Mouse (Mus musculus) midbrain, embryonic 12.5 days (tissue): ENCODE data around the gene Bivm. TPM values are rescaled to one million over a fixed set of nuclear protein-coding genes. Genes with fewer than 3 reads are reported as not detected.

ENCODE experiments used
- ATAC-seq: fragments of 200-750 bp; cut with Nextera tagmentation; 2 replicates; pipeline ENCODE4 v1.8.0; 2017; ENCODE audit warnings: low read depth, moderate TSS enrichment, moderate library complexity; ENCODE audit not compliant: low FRiP score
- H3K27ac ChIP-seq: fragments of 300-500 bp; sonication (generic); replicated peaks from 2 replicates; pipeline ENCODE4 v1.5.1; 2016; ENCODE audit warnings: mild to moderate bottlenecking
- H3K27me3 ChIP-seq: fragments of 300-500 bp; sonication (generic); 2 replicates; pipeline ENCODE4 v1.6.1; 2016; ENCODE audit warnings: mild to moderate bottlenecking
- H3K36me3 ChIP-seq: fragments of 300-500 bp; sonication (generic); 2 replicates; pipeline ENCODE4 v1.6.1; 2016
- H3K4me1 ChIP-seq: fragments of 300-500 bp; sonication (generic); 2 replicates; pipeline ENCODE4 v1.6.1; 2016
- H3K4me2 ChIP-seq: fragments of 300-500 bp; sonication (generic); replicated peaks from 2 replicates; pipeline ENCODE4 v1.6.1; 2016; ENCODE audit warnings: mild to moderate bottlenecking, moderate library complexity
- H3K4me3 ChIP-seq: fragments of 300-500 bp; sonication (generic); 2 replicates; pipeline ENCODE4 v1.5.1; 2016; ENCODE audit warnings: mild to moderate bottlenecking
- H3K9ac ChIP-seq: fragments of 300-500 bp; sonication (generic); replicated peaks from 2 replicates; pipeline ENCODE4 v1.6.1; 2016; ENCODE audit warnings: mild to moderate bottlenecking, moderate library complexity
- H3K9me3 ChIP-seq: fragments of 300-500 bp; sonication (generic); 2 replicates; pipeline ENCODE4 v1.6.1; 2016; ENCODE audit warnings: mild to moderate bottlenecking
- WGBS: fragments of 180-500 bp; shearing (Covaris S2); methylation state at CpG from one replicate; pipeline ENCODE4 v1.1.7; 2016; 5-methylcytosine and 5-hydroxymethylcytosine counted together
- polyA plus RNA-seq: library from polyadenylated mRNA; unstranded; fragments of >200 nt; fragmentation: Nextera tagmentation; extraction: Ambion mirVana; gene quantifications from 2 replicates; pipeline ENCODE4 v1.2.1, GENCODE M21; 2016

Bivm gene
- polyA plus RNA-seq, result 28.6 and 30.4 TPM in 2 replicates

- no peaks in the 10 kb centered on the region for H3K9me3 ChIP-seq
- no peaks in the 10 kb centered on the region for H3K27me3 ChIP-seq
- ATAC-seq, result peak; percentile 95
- H3K9ac ChIP-seq, result peak within 1 kb of the TSS; percentile 83
- peak within 1 kb of the TSS; percentile 61 for H3K4me3 ChIP-seq
- H3K4me2 ChIP-seq, result peak within 1 kb of the TSS; percentile 80
- H3K27ac ChIP-seq, result peak within 1 kb of the TSS; percentile 97
- peaks cover 9% of the 10 kb centered on the region for H3K36me3 ChIP-seq
- WGBS, result under 1% methylated on average over 39 of the region's 39 CpGs
- H3K4me1 ChIP-seq, result peaks cover 14% of the 10 kb centered on the region
Observed at GRCm38 (mm10) chr1:44118239-44119054, at the start of gene Bivm, which contains the start of gene Kdelc1. Bivm (plus strand) TSS chr1:44118957. Kdelc1 (minus strand) TSS chr1:44118808.

DNA sequence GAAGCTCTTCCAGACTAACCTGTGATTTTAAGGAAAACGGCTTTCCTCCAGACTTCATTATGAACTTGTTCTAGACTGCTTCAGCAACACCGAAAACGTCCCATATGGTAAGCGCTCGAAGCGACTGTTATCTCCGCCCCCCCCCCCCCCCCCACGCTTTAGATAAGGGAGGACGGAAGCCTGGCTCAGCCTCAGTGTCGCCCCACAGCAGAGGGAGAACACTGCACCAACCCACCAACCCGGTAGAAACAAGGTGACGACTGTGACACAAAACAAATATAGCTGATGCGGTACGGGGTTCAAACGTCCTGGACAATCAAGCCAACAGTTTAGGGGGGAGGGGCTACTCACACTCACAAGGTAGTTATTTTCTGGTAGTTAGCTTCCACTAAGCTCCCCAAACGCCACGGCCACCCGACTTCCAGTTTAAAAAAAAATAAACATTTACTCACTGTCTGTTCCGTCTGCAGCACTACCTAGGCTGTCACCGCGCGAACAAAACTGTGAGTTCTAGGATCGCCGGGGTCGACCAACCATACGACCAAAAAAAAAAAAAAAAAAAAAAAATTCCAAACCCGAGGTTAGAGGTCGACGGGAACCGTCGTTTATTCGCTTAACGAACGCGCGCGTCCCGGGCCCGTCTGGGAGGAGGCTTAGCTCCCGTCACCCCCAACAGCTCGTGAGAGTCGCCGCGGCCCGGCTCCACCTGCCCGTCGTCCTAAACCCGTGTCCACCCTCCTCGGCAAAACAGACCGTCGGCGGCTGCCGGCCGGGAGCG is 17.1 kb upstream of the Bivm start:
- Histone ChIP-seq H3K4me3 (peak overlapping the region; percentile 80), H3K36me3 (peaks cover 25% of the 10 kb centered on the region; the same call in 1 of the 2 replicates), H3K4me1 (peaks cover 9% of the 10 kb centered on the region), H3K9ac (peak overlapping the region; percentile 71), H3K27ac (peak overlapping the region; percentile 92), H3K27me3 (no peaks in the 10 kb centered on the region), H3K9me3 (no peaks in the 10 kb centered on the region), H3K4me2 (peak overlapping the region; percentile 64)
- peak; percentile 88 for ATAC-seq
- under 1% methylated on average over 48 of the region's 55 CpGs for WGBS

DNA sequence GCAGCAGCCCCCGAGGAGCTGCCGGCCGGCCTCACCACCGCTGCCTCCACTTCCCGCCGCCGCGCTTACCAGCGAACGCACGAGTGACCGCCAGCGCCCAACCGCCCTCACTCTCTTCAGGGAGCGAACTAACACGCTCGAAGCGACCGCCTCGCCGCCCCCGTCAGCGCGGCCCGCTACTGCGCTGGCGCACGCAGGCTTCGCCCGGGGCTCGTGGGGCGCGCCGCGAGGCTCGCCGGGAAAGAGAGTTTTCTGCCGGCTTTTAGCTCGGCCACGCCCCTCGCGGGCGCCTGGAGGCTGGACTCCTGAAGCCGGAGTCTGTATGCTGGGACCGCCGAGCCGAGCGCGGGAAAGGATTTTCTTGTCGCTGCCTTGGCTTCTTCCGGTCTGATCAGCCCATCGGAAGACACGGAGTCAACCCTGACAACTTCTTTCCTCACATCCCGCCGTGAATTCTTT is 16.5 kb upstream of the Bivm start, which contains the start of gene Tex30:
Gene Tex30, minus strand, starts transcription at position 183 of the 459 bp plus-strand sequence.
- peak; percentile 98 for ATAC-seq
- Histone ChIP-seq H3K4me1 (peaks cover 9% of the 10 kb centered on the region), H3K9me3 (no peaks in the 10 kb centered on the region), H3K9ac (peak within 1 kb of the TSS; percentile 71), H3K4me2 (peak within 1 kb of the TSS; percentile 64), H3K36me3 (peaks cover 24% of the 10 kb centered on the region; the same call in 1 of the 2 replicates), H3K27ac (peak within 1 kb of the TSS; percentile 92), H3K27me3 (no peaks in the 10 kb centered on the region), H3K4me3 (peak within 1 kb of the TSS; percentile 80)
- WGBS, result under 1% methylated on average over 55 of the region's 55 CpGs

- Histone ChIP-seq H3K27ac (no peak overlapping the region), H3K4me3 (peak overlapping the region; percentile 80), H3K9ac (peak overlapping the region; percentile 41), H3K27me3 (no peaks in the 10 kb centered on the region), H3K36me3 (peaks cover 22% of the 10 kb centered on the region), H3K4me1 (peaks cover 9% of the 10 kb centered on the region), H3K4me2 (peak overlapping the region; percentile 64), H3K9me3 (no peaks in the 10 kb centered on the region)
- no peak for ATAC-seq
- 12% methylated on average over 5 of the region's 5 CpGs for WGBS
Observed at GRCm38 (mm10) chr1:44102939-44103338, 15.8 kb upstream of the Bivm start.

- Histone ChIP-seq H3K9ac (no peak overlapping the region), H3K4me1 (peaks cover 14% of the 10 kb centered on the region), H3K4me2 (peak overlapping the region; percentile 80), H3K4me3 (peak overlapping the region; percentile 61), H3K27ac (no peak overlapping the region), H3K36me3 (peaks cover 18% of the 10 kb centered on the region), H3K27me3 (no peaks in the 10 kb centered on the region), H3K9me3 (no peaks in the 10 kb centered on the region)
- no peak for ATAC-seq
Observed at GRCm38 (mm10) chr1:44117571-44117970, 1.2 kb upstream of the Bivm start.

GRCm38 (mm10) chr1:44119201-44120073 is 680 bp downstream of the Bivm start:
- under 1% methylated on average over 42 of the region's 43 CpGs for WGBS
- H3K9ac ChIP-seq, result peak overlapping the region; percentile 83
- peaks cover 14% of the 10 kb centered on the region for H3K4me1 ChIP-seq
- H3K27ac ChIP-seq, result peak overlapping the region; percentile 97
- H3K4me3 ChIP-seq, result peak overlapping the region; percentile 61
- H3K9me3 ChIP-seq, result no peaks in the 10 kb centered on the region
- ATAC-seq, result peak; percentile 88
- H3K27me3 ChIP-seq, result no peaks in the 10 kb centered on the region
- peak overlapping the region; percentile 80 for H3K4me2 ChIP-seq
- H3K36me3 ChIP-seq, result peaks cover 5% of the 10 kb centered on the region; the same call in 1 of the 2 replicates

DNA sequence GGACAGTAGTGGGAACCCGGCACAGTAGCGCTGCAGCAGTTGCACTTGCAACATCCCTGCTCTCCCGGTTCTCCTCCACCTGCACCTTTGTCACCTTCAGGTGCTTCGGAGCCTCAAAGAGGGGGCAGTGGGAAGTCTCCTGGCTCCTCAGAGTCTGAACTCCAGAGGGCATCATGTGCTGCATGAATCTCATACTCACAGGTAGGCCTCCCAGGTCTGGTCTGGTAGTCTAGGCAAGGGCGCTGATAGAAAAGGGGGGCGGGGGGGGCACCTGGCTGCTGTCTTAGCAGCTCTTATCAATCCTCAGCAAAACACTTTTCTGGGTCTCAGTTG is 1.3 kb downstream of the Bivm start:
- Histone ChIP-seq H3K9ac (peak overlapping the region; percentile 83), H3K4me3 (peak overlapping the region; percentile 61), H3K36me3 (0 out of 2 replicates have a peak, but pooled peaks cover 2% of the 10 kb centered on the region), H3K4me2 (peak overlapping the region; percentile 80), H3K9me3 (no peaks in the 10 kb centered on the region), H3K27me3 (no peaks in the 10 kb centered on the region), H3K27ac (peak overlapping the region; percentile 97), H3K4me1 (peaks cover 14% of the 10 kb centered on the region)
- 3% methylated on average over 6 of the region's 6 CpGs for WGBS
- ATAC-seq, result no peak; the same call in 1 of the 2 replicates

DNA sequence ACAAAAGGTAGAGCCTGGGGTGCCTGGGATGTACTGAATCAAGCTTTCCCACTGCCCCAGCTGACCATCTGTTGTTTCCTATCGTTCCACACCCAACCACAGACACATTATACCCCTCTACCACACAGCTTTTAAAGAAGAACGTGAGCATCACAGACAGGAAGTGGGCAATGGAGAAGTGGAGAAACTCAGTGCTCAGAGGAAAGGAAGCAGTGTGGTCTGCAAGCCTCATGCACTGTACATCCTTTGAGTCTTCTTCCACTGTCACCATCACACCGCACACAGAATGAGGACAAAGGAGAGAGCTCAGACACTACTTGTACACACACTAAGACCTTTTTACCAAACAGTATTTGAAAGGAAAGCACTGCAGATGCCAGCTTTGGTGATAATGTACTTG is 3.5 kb downstream of the Bivm start:
- Histone ChIP-seq H3K9ac (no peak overlapping the region), H3K4me2 (no peak overlapping the region), H3K4me1 (peaks cover 14% of the 10 kb centered on the region), H3K27me3 (no peaks in the 10 kb centered on the region), H3K4me3 (no peak overlapping the region), H3K36me3 (0 out of 2 replicates have a peak, but pooled peaks cover 4% of the 10 kb centered on the region), H3K9me3 (no peaks in the 10 kb centered on the region), H3K27ac (no peak overlapping the region)
- no peak for ATAC-seq
- 89% methylated on average over 3 of the region's 3 CpGs for WGBS

- no peak for ATAC-seq
- no peak overlapping the region for H3K4me2 ChIP-seq
- WGBS, result 90% methylated on average over 4 of the region's 4 CpGs
Observed at GRCm38 (mm10) chr1:44125590-44125989, 6.8 kb downstream of the Bivm start.

GRCm38 (mm10) chr1:44129929-44130581 is 11.3 kb downstream of the Bivm start:
- H3K27me3 ChIP-seq, result no peaks in the 10 kb centered on the region
- H3K9me3 ChIP-seq, result no peaks in the 10 kb centered on the region
- no peak for ATAC-seq
- H3K36me3 ChIP-seq, result peaks cover 35% of the 10 kb centered on the region
- H3K4me2 ChIP-seq, result no peak overlapping the region
- H3K4me1 ChIP-seq, result no peaks in the 10 kb centered on the region
- no peak overlapping the region for H3K27ac ChIP-seq
- no peak overlapping the region for H3K9ac ChIP-seq
- 93% methylated on average over 4 of the region's 4 CpGs for WGBS
- H3K4me3 ChIP-seq, result no peak overlapping the region

More at GRCm38 (mm10) chr1:44125590-44125989, 6.8 kb downstream of the Bivm start:
- 0 out of 2 replicates have a peak, but pooled peaks cover 21% of the 10 kb centered on the region for H3K36me3 ChIP-seq
- H3K4me1 ChIP-seq, result peaks cover 6% of the 10 kb centered on the region
- H3K9ac ChIP-seq, result no peak overlapping the region
- H3K27me3 ChIP-seq, result no peaks in the 10 kb centered on the region
- H3K9me3 ChIP-seq, result no peaks in the 10 kb centered on the region
- no peak overlapping the region for H3K4me3 ChIP-seq
- no peak overlapping the region for H3K27ac ChIP-seq

- H3K4me2 ChIP-seq, result no peak overlapping the region
- no peaks in the 10 kb centered on the region for H3K27me3 ChIP-seq
- WGBS, result 92% methylated on average over 4 of the region's 4 CpGs
- H3K9me3 ChIP-seq, result no peaks in the 10 kb centered on the region
- no peak overlapping the region for H3K9ac ChIP-seq
- H3K4me3 ChIP-seq, result no peak overlapping the region
- no peak for ATAC-seq
- H3K4me1 ChIP-seq, result no peaks in the 10 kb centered on the region
- H3K36me3 ChIP-seq, result peaks cover 62% of the 10 kb centered on the region
- no peak overlapping the region for H3K27ac ChIP-seq
Observed at GRCm38 (mm10) chr1:44140232-44140631, 21.5 kb downstream of the Bivm start.
